Mouse (Mus musculus) macrophage (primary cell): ENCODE measurements around the gene Olfr3. TPM values are rescaled to one million over a fixed set of nuclear protein-coding genes. Genes with fewer than 3 reads are reported as not detected.

Source experiments
- H3K27ac ChIP-seq: fragments of 350-480 bp; formaldehyde crosslinking; 2 replicates; pipeline ENCODE4 v1.9.0; 2021
- H3K36me3 ChIP-seq: fragments of 350-480 bp; formaldehyde crosslinking; 2 replicates; pipeline ENCODE4 v1.9.0; 2021; ENCODE audit errors: inconsistent target
- H3K4me3 ChIP-seq: fragments of 350-480 bp; formaldehyde crosslinking; 2 replicates; pipeline ENCODE4 v1.9.0; 2021; ENCODE audit errors: inconsistent target
- H3K79me2 ChIP-seq: fragments of 350-480 bp; formaldehyde crosslinking; 2 replicates; pipeline ENCODE4 v1.9.0; 2021; ENCODE audit errors: inconsistent target
- WGBS: methylation state at CpG from one replicate; pipeline ENCODE4 v1.1.7; 2026; ENCODE audit warnings: inconsistent platforms; ENCODE audit not compliant: missing documents; 5-methylcytosine and 5-hydroxymethylcytosine counted together
- polyA plus RNA-seq: library from polyadenylated mRNA; stranded (reverse); fragments of 250-400 nt; gene quantifications from 3 replicates; pipeline ENCODE4 v1.2.4, GENCODE M21; 2018; ENCODE audit warnings: inconsistent platforms
- total RNA-seq, 78 experiments: library from RNA; depleted of rRNA; stranded (reverse); fragments of 250-400 nt; gene quantifications; 1 replicate in 9 of 78; 2 replicates in 24 of 78; 3 replicates in 43 of 78; 4 replicates in 2 of 78; pipeline ENCODE4 v1.2.4; 2018; ENCODE audit warnings: inconsistent platforms in 56 of 78

The Olfr3 gene
- total RNA-seq (2018; cell fraction: chromatin; rRNA removed) = not detected
- total RNA-seq (2018; cell fraction: cytosol; rRNA removed) = not detected
- not detected for total RNA-seq (2018; cell fraction: nucleus; rRNA removed)
- polyA plus RNA-seq = not detected in 3 replicates

GRCm38 (mm10) chr2:36816932-36817331, at the start of gene Olfr3:
Olfr3 (minus strand) TSS chr2:36817032.
- Histone ChIP-seq H3K36me3 (no peaks in the 10 kb centered on the region), H3K79me2 (no peaks in the 10 kb centered on the region), H3K27ac (no peak within 1 kb of the TSS), H3K4me3 (no peak within 1 kb of the TSS)
- WGBS = 85% methylated on average over 1 of the region's 1 CpGs

GRCm38 (mm10) chr2:36862560-36862959, 45.7 kb upstream of the Olfr3 start, which contains the start of gene Olfr351:
Olfr351 (minus strand) TSS chr2:36862660.
- 83% methylated on average over 1 of the region's 1 CpGs for WGBS
- Histone ChIP-seq H3K36me3 (no peaks in the 10 kb centered on the region), H3K4me3 (no peak within 1 kb of the TSS), H3K79me2 (no peaks in the 10 kb centered on the region), H3K27ac (no peak within 1 kb of the TSS)

GRCm38 (mm10) chr2:36846010-36846409, 29.2 kb upstream of the Olfr3 start, which contains the start of gene Olfr350:
Olfr350 (plus strand) TSS chr2:36846310.
- H3K36me3 ChIP-seq = no peaks in the 10 kb centered on the region
- H3K27ac ChIP-seq = no peak within 1 kb of the TSS
- 100% methylated on average over 1 of the region's 1 CpGs for WGBS
- no peak within 1 kb of the TSS for H3K4me3 ChIP-seq
- no peaks in the 10 kb centered on the region for H3K79me2 ChIP-seq

- Histone ChIP-seq H3K36me3 (no peaks in the 10 kb centered on the region), H3K27ac (no peak within 1 kb of the TSS), H3K4me3 (no peak within 1 kb of the TSS), H3K79me2 (no peaks in the 10 kb centered on the region)
- WGBS = 92% methylated on average over 2 of the region's 2 CpGs
Observed at GRCm38 (mm10) chr2:36790238-36790637, 26.6 kb downstream of the Olfr3 start, which contains the start of gene Olfr50. Olfr50 (plus strand) TSS chr2:36790538.

- Histone ChIP-seq H3K36me3 (no peaks in the 10 kb centered on the region), H3K4me3 (no peak within 1 kb of the TSS), H3K79me2 (no peaks in the 10 kb centered on the region), H3K27ac (no peak within 1 kb of the TSS)
- 90% methylated on average over 2 of the region's 2 CpGs for WGBS
Observed at GRCm38 (mm10) chr2:36783976-36784375, 32.9 kb downstream of the Olfr3 start, which contains the start of gene Olfr348. Olfr348 (plus strand) TSS chr2:36784276.

Other genes with a start within 250 kb of the Olfr3 start
- gene Olfr345, start 177.0 kb downstream of the Olfr3 start, polyA plus RNA-seq = not detected in 3 replicates
- not detected in 3 replicates for gene Olfr346, start 131.2 kb downstream of the Olfr3 start, polyA plus RNA-seq
- gene Olfr347, start 85.1 kb downstream of the Olfr3 start, polyA plus RNA-seq = not detected in 3 replicates
- not detected in 3 replicates for gene Olfr348, start 32.8 kb downstream of the Olfr3 start, polyA plus RNA-seq
- not detected in 3 replicates for gene Olfr50, start 26.5 kb downstream of the Olfr3 start, polyA plus RNA-seq
- gene Olfr350, start 29.3 kb upstream of the Olfr3 start, polyA plus RNA-seq = not detected in 3 replicates
- not detected in 3 replicates for gene Olfr351, start 45.6 kb upstream of the Olfr3 start, polyA plus RNA-seq
- gene Olfr352, start 51.4 kb upstream of the Olfr3 start, polyA plus RNA-seq = not detected in 3 replicates
- gene Olfr353, start 75.9 kb upstream of the Olfr3 start, polyA plus RNA-seq = not detected in 3 replicates
- not detected in 3 replicates for gene Olfr354, start 88.6 kb upstream of the Olfr3 start, polyA plus RNA-seq
- not detected in 3 replicates for gene Olfr355, start 111.9 kb upstream of the Olfr3 start, polyA plus RNA-seq
- gene Olfr356, start 120.1 kb upstream of the Olfr3 start, polyA plus RNA-seq = not detected in 3 replicates
- gene Olfr357, start 176.8 kb upstream of the Olfr3 start, polyA plus RNA-seq = not detected in 3 replicates
- gene Olfr358, start 192.3 kb upstream of the Olfr3 start, polyA plus RNA-seq = not detected in 3 replicates
- gene Olfr360, start 248.7 kb upstream of the Olfr3 start, polyA plus RNA-seq = not detected in 3 replicates